Mouse (Mus musculus): Measurements from ENCODE around the gene Cntln.

- TF ChIP-seq EP300 (IDR thresholded peaks at IDR 0.05; ENCODE audit: low read depth): no peak
- TF ChIP-seq CTCF (IDR thresholded peaks at IDR 0.05; ENCODE audit: low read depth): peak; percentile 52
Observed at GRCm38 (mm10) chr4:84876347-84876746, 7.8 kb upstream of the Cntln start.

Measured in heart, postnatal 0 days (tissue).